Mouse (Mus musculus) c-Kit-positive CD71-positive TER-119-negative erythroid progenitor cells, embryonic 14.5 days (primary cell): ENCODE data around the gene Prss53.
A peak's percentile ranks its signal among the peaks of the same experiment; 100 is the strongest.
"Not testable (repeated sequence)": the region's sequence is repeated elsewhere in the genome, so short reads cannot be mapped to it uniquely, and the experiment has no call there.

ENCODE experiments used
- DNase-seq: peaks from one replicate; pipeline ENCODE4 v3.0.0-alpha.2; 2013; ENCODE audit warnings: low read depth

Gene Prss53

DNA sequence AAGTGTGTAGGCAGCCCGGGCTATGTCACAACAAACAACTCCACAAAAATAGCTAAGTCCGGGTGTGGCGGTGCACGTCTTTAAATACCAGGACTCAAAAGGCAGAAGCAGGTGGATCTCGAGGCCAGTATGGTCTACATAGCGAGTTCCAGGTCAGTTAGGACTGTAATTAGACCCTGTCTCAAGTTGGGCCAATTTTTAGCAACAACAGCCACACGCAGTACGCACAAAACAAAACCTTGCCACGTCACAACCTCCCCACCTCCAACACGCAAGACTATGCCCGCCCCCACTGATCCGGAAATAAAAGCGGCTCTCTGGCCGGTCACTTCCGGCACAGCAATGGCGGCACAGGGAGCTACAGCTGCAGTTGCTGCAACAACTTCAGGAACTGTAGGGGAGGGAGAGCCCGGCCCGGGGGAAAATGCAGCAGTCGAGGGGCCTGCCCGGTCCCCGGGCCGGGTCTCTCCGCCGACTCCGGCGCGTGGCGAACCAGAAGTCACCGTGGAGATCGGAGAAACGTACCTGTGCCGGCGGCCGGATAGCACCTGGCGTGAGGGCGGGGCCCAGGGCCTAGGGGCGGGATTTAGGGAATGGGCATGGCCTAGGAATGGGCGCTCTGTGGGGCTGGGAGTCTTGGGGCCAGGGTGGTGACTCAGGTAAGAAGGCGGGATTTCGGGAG, 21.6 kb upstream of the Prss53 start, which contains the start of gene Kat8:
Gene Kat8 (plus strand): TSS at position 327 of the 682 bp plus-strand sequence.
- DNase-seq = peak; percentile 91

DNA sequence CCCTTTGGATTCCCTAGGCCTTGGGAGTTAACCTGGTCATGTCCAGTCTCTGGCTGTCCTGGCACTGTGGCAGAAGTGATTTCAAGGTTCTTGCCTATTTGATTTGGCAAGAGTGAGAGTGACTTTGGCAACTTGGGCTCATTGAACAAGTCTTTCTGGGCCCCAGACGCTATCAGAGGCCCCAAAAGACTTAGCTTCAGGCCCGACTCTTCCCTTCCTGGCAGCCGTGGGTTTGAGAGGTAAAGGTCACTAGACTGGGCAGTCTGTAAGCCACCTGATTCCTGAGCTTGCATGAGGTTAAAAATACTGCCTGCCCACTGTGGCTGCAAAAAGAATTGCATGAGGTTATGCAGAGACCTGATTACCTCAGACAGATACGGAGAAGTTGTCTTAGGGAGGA, 17.9 kb upstream of the Prss53 start:
- DNase-seq = no peak

- DNase-seq = no peak
These were observed 17.2 kb upstream of the Prss53 start for GRCm38 (mm10) chr7:127907939-127908338.

DNA sequence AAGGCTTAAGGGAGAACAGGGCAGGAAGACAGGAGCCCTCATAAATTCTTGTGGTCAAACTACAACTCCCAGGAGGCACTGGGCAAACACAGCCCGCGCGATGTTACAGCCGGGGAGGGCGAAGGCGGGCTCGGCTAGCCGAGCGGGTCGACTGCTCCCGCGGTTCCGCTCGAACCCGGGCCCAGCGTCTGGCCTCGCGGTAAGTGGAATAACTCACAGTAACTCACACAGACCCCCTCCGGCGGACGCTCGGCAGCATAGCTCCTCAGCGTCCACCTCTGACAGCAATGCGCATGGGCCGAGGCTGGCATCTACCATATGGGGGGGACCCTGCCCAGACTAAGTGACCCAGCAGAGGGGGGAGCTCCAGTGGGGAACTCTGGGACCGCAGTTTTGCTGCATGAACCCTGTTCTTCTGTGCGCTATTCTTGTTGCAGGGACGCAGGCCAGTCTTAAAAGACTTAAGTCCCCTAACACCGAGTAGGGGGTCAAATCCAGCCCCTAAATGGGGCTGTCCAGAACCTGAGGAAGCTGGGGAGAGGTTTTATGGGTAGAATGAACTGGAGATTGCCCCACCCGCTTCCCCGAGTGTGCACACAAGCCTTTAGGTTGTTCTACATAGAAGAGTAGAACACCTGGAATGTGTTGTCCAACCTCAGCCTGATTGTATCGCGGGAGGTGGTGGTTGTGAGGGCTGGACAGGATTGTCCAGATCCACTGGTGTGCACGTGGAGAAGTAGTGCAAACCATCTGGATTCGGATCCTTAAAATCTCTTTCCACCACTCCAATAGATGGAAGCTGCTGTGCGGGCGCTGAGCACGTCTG, 13.4 kb upstream of the Prss53 start, which contains the start of gene Bckdk:
Gene Bckdk (plus strand): TSS at position 112 of the 826 bp plus-strand sequence.
- peak; percentile 70 for DNase-seq

DNA sequence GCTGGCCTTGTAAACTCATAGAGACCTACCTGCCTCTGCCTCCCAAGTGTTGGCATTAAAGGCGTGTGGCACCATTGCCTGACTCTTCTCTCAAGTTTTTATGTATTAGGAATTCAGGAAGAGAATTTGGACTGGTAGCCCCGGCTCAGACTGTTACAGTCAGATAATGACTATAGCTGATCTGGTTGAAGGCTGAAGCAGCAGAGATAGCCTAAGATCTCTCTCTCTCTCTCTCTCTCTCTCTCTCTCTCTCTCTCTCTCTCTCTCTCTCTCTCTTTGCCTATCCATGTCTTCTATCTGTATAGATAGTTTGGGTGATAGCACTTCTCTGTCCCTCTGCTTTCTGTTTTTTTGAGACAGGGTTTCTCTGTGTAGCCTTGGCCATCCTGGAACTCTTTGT, 11.0 kb upstream of the Prss53 start:
- DNase-seq = no peak

GRCm38 (mm10) chr7:127899997-127900396, 9.2 kb upstream of the Prss53 start:
- no peak for DNase-seq

GRCm38 (mm10) chr7:127898179-127898956, 7.6 kb upstream of the Prss53 start:
- DNase-seq = no peak

GRCm38 (mm10) chr7:127897542-127897941, 6.8 kb upstream of the Prss53 start:
- no peak for DNase-seq

GRCm38 (mm10) chr7:127896384-127896783, 5.6 kb upstream of the Prss53 start:
- peak; percentile 66 for DNase-seq

- DNase-seq = not testable (repeated sequence)
These were observed 5.1 kb upstream of the Prss53 start for GRCm38 (mm10) chr7:127895891-127896290.

GRCm38 (mm10) chr7:127895442-127895841, 4.7 kb upstream of the Prss53 start, which contains the start of the genes Gm21974 and Vkorc1:
Gene Gm21974, minus strand, starts transcription at chr7:127895454.
Gene Vkorc1, minus strand, starts transcription at chr7:127895617.
- peak; percentile 88 for DNase-seq

GRCm38 (mm10) chr7:127894480-127894879, 3.7 kb upstream of the Prss53 start:
- DNase-seq = no peak

- DNase-seq = no peak
These were observed 1.9 kb downstream of the Prss53 start for GRCm38 (mm10) chr7:127888821-127889220.

DNA sequence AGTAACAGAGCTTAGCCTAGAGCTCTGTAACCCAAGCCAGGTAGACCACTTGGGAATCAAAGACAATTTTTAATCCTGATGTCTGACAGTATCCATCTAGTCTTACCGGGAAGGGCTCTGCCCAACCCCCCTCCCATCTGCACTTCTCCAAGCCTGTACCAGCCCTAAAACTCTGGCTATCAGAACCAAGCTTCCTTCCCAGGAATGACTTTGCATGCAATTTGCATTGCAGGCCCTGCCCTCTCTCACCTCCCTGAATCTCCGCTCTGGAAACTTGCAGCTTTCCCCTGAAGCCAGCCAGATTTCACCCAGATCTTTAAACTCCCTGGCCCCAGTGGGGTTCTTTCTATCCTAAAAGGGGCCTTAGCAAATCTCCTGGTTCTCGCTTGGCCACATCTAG, 3.0 kb downstream of the Prss53 start:
- no peak for DNase-seq

DNA sequence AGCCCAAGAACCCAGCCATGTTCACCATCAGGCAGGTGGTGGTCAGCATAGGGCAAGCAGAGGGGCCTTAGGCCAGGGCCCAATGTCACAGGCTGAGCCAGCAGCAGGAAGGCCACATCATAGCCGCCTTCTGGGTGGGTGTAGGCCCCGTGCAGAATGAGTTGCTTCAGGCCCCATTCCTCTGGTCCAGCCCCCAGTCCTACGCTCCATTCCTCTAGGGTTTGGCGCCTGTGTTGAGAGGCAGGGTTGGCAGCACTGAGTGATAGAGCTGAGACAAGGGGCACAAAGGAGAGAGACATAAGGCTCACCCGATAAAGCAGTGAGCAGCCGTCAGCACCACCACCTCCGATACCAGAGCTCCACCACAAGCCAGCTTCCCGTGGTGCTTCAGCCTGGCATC, 3.6 kb downstream of the Prss53 start:
- DNase-seq = no peak

- DNase-seq = no peak
These were observed 4.2 kb downstream of the Prss53 start for GRCm38 (mm10) chr7:127886551-127886950.

- DNase-seq = no peak
These were observed 4.8 kb downstream of the Prss53 start for GRCm38 (mm10) chr7:127885951-127886350.

GRCm38 (mm10) chr7:127880431-127880830, 10.3 kb downstream of the Prss53 start:
- no peak for DNase-seq

GRCm38 (mm10) chr7:127879301-127879700, 11.5 kb downstream of the Prss53 start:
- no peak for DNase-seq

DNA sequence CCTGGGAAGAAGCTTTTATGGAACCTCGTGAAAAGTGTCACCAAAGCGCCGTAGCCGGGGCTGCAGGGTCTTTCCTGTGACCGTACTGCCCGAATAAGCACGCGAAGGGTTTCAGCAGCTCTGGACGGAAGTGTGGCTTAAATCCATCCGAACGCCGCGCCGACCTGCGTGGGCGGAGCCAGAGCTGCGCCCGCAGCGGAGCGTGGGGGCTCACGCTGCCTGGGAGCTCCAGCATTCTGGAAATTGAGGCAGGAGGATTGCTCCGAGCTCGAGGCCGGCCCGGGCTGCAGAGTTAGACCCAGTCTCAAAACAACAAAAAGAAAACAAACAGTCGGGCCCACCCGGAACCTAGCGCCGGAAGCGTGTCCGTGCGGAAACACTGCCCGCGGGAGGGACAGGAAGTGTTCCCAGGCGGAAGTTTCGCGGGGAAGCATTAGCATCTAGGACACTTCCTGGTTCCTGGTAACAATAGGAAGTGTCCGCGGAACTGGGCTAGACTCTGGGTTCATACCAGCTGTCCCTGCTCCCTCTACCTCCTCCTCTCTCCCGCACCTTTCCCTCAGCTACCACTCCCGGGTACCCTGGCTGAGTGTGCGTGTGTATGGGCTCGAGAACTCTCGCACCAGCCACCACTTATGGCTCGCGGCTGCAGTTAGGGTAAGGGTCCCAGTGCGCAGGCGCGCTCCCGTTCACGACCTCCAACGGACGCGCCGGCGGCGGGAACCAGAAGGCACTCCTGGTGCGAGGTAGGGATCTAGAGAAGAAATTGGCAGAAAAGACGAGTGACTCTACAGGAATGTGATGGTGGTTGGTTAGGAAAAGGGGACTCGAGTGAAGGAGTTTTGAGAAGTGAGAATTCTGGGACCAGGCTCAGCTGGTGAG, 14.1 kb downstream of the Prss53 start, which contains the start of gene Zfp668:
Gene Zfp668 (minus strand): TSS at position 362 of the 882 bp plus-strand sequence.
- peak; percentile 93 for DNase-seq

GRCm38 (mm10) chr7:127876041-127876466, 14.7 kb downstream of the Prss53 start, which contains the start of gene Zfp646:
Gene Zfp646, plus strand, starts transcription at chr7:127876221.
- peak; percentile 68 for DNase-seq
